In the genomic region with DNA sequence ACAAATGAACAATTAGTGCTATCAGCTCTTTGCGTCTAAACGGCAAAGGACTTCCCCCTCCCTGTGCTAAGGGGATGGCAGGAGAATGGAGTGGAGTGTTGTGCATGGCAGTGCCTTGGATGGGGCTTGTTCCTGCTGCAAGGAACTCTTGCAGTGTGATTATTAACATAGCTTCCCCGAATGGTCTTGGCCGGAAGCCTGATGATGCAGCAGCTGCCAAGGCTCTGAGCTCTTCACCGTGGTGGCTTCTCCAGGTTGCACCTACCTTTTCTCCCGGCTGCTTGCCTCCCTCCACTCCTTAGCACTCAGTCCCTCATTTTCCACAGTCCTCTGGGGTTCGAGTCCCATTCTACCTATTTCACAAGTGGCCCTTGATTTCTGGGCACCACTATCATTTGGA, we compare ENCODE assay signal across 17 mouse cellular contexts.
A peak's percentile ranks its signal among the peaks of the same experiment; 100 is the strongest.
DNase-seq lines count a peak whose midpoint lies in the region.
"Had no signal": no experiment of that assay in that cellular context is flagged by ENCODE, and none has a peak within 500 bp of the region (broad histone marks: within the 10 kb centered on the region; RNA-seq: fewer than 3 reads in every experiment).

No protein-coding gene starts in this region.

- DNase-seq in kidney, adult 11 months, result peak; percentile 12
- DNase-seq in kidney, postnatal 4 days, result no peak
- peak; percentile 27 for DNase-seq in brain, adult 2 months (ENCODE audit: low read depth, low spot score)
- DNase-seq in cerebellum, adult 9-11 months, result peak; percentile 15
- peak; percentile 16 for DNase-seq in kidney, postnatal 14 days
- DNase-seq in left cerebral cortex, postnatal 36 days (ENCODE audit: low spot score in 2 of 2), result no peak
- DNase-seq in spleen, postnatal 4 days (ENCODE audit: low spot score in 2 of 2), result no peak
- DNase-seq: adrenal gland, adult 2 months; adrenal gland, postnatal 36 days; B cell, adult 2 months; embryo, embryonic 11 days; gastrocnemius, postnatal 36 days; heart, adult 18-20 months; heart, postnatal 36 days; lung, postnatal 36 days; right cerebral cortex, postnatal 25 days; thymus, postnatal 25 days had no signal

- intact Hi-C loops in left cerebral cortex, postnatal 36 days (cut with DNase I), result no loop called here

Comparison
In these comparisons a context has a peak if more than half of its experiments do, and no peak if none do; other contexts are left out.
1. DNase-seq: peak in kidney, adult 11 months (single experiment), brain, adult 2 months (single experiment), cerebellum, adult 9-11 months (single experiment) and kidney, postnatal 14 days (single experiment); none in kidney, postnatal 4 days (0 of 2), left cerebral cortex, postnatal 36 days (0 of 2) and spleen, postnatal 4 days (0 of 2).